8 mouse cellular contexts compared by ENCODE assay signal in genomic region chr15:86186686-86187085, GRCm38 (mm10). TPM values are rescaled to one million over a fixed set of nuclear protein-coding genes. Genes with fewer than 3 reads are reported as not detected.
A peak's percentile ranks its signal among the peaks of the same experiment; 100 is the strongest.
DNase-seq lines count a peak whose midpoint lies in the region; ATAC-seq and TF ChIP-seq lines count a peak whose summit lies in the region.

No protein-coding gene starts in this region.

- H3K27me3 ChIP-seq in kidney, adult 2 months (replicated peaks; ENCODE audit: control insufficient read depth, insufficient read depth, low read length) = no peaks in the 10 kb centered on the region
- no peaks in the 10 kb centered on the region for H3K27me3 ChIP-seq in kidney, embryonic 14.5 days (ENCODE audit: control insufficient read depth, insufficient read depth, low read length)

- H3K4me2 ChIP-seq in kidney, embryonic 14.5 days (replicated peaks; ENCODE audit: low read depth, low read length) = no peak overlapping the region

- no peak overlapping the region for H3K4me3 ChIP-seq in kidney, adult 2 months (ENCODE audit: insufficient read depth, low read depth, low read length)
- no peak overlapping the region for H3K4me3 ChIP-seq in kidney, embryonic 14.5 days (ENCODE audit: low read length)

- DNase-seq in cerebellum, adult 8-10 months = peak; percentile 49
- no peak for DNase-seq in cerebellum, postnatal 14 days
- peak; percentile 51 for DNase-seq in kidney, adult 2 months
- DNase-seq in MN1 (ENCODE audit: low spot score) = peak; percentile 49
- peak; percentile 54 for DNase-seq in kidney, postnatal 14 days
- DNase-seq in left cerebral cortex, postnatal 14 days (ENCODE audit: low spot score in 2 of 2) = no peak
- no peak for DNase-seq in yolk sac, embryonic 10.5 days (ENCODE audit: low spot score)

- H3K27ac ChIP-seq in kidney, adult 2 months (ENCODE audit: insufficient read depth, low read depth, low read length) = no peak overlapping the region
- H3K27ac ChIP-seq in kidney, embryonic 14.5 days (ENCODE audit: low read depth, low read length) = no peak overlapping the region

- intact Hi-C loops in left cerebral cortex, postnatal 14 days (cut with DNase I) = loop anchor here (5.0 kb wide), 1 partner anchor 41 kb away; no protein-coding TSS in a partner anchor

- no peaks in the 10 kb centered on the region for H3K9me3 ChIP-seq in kidney, embryonic 14.5 days (ENCODE audit: control insufficient read depth, low read length)

- no peak for TF ChIP-seq CTCF in kidney, adult 2 months (conservative IDR thresholded peaks at IDR 0.05; ENCODE audit: insufficient read depth, insufficient read length, low read depth, low read length)

- H3K9ac ChIP-seq in kidney, embryonic 14.5 days (ENCODE audit: low read depth, low read length) = no peak overlapping the region

- ATAC-seq in kidney, embryonic 14.5 days (ENCODE audit: low FRiP score, low TSS enrichment) = no peak

- H3K36me3 ChIP-seq in kidney, adult 2 months (ENCODE audit: control insufficient read depth, insufficient read depth, low read length) = no peaks in the 10 kb centered on the region
- no peaks in the 10 kb centered on the region for H3K36me3 ChIP-seq in kidney, embryonic 14.5 days (ENCODE audit: control insufficient read depth, insufficient read depth, low read length)

- peaks cover 21% of the 10 kb centered on the region for H3K4me1 ChIP-seq in kidney, adult 2 months (ENCODE audit: control insufficient read depth, insufficient read depth, low read length)
- peaks cover 25% of the 10 kb centered on the region for H3K4me1 ChIP-seq in kidney, embryonic 14.5 days (ENCODE audit: control insufficient read depth, insufficient read depth, low read length)

- TF ChIP-seq POLR2A in kidney, adult 2 months (IDR thresholded peaks at IDR 0.05; ENCODE audit: low read depth, low read length) = no peak

- WGBS in kidney, adult 2 months = 50% methylated on average over 3 of the region's 3 CpGs
- WGBS in kidney, embryonic 14.5 days = 45% methylated on average over 3 of the region's 3 CpGs

RNA-seq across cellular contexts. Expression of gene Cerk, which starts 0.7 kb away (rescaled TPM):
- 19.7 and 20.8 TPM in 2 replicates for polyA plus RNA-seq in kidney, adult 2 months (2012; rRNA removed)
- 5.7 and 14.2 TPM in 2 replicates for polyA plus RNA-seq in kidney, embryonic 14.5 days (2014; fragmentation: Nextera tagmentation; extraction: Ambion mirVana)
- 10 to 100 TPM; 46.6 to 46.8 TPM for total RNA-seq in left cerebral cortex, postnatal 14 days (2021)

RNA-seq across cellular contexts. Expression of gene Tbc1d22a, which starts 27.6 kb away (rescaled TPM):
- polyA plus RNA-seq in kidney, adult 2 months (2012; rRNA removed) = 31.7 and 34.5 TPM in 2 replicates
- 6.5 and 11.1 TPM in 2 replicates for polyA plus RNA-seq in kidney, embryonic 14.5 days (2014; fragmentation: Nextera tagmentation; extraction: Ambion mirVana)
- 10 to 100 TPM; 23.2 to 24.5 TPM for total RNA-seq in left cerebral cortex, postnatal 14 days (2021)

Comparison
In these comparisons a context has a peak if more than half of its experiments do, and no peak if none do; other contexts are left out.
1. DNase-seq: peak in cerebellum, adult 8-10 months (single experiment), kidney, adult 2 months (single experiment), MN1 (single experiment) and kidney, postnatal 14 days (single experiment); none in cerebellum, postnatal 14 days (0 of 2), left cerebral cortex, postnatal 14 days (0 of 2) and yolk sac, embryonic 10.5 days (single experiment).